Mouse (Mus musculus) intestine, postnatal 0 days (tissue): Measurements from ENCODE around the gene Ubac1. TPM values are rescaled to one million over a fixed set of nuclear protein-coding genes. Genes with fewer than 3 reads are reported as not detected.

Experiments
- ATAC-seq: fragments of 200-750 bp; cut with Nextera tagmentation; 2 replicates; pipeline ENCODE4 v1.8.0; 2017; ENCODE audit warnings: mild to moderate bottlenecking, moderate TSS enrichment, moderate library complexity
- H3K27ac ChIP-seq: fragments of 300-500 bp; sonication (generic); 2 replicates; pipeline ENCODE4 v1.5.1; 2014; ENCODE audit warnings: mild to moderate bottlenecking, low read depth, low read length, moderate library complexity
- H3K27me3 ChIP-seq: fragments of 300-500 bp; sonication (generic); replicated peaks from 2 replicates; pipeline ENCODE4 v1.6.1; 2014; ENCODE audit warnings: low read length, mixed read lengths; ENCODE audit not compliant: control insufficient read depth, insufficient read depth
- H3K36me3 ChIP-seq: fragments of 300-500 bp; sonication (generic); 2 replicates; pipeline ENCODE4 v1.6.1; 2014; ENCODE audit warnings: mild to moderate bottlenecking, moderate library complexity; ENCODE audit not compliant: control insufficient read depth, insufficient read depth
- H3K4me1 ChIP-seq: fragments of 300-500 bp; sonication (generic); replicated peaks from 2 replicates; pipeline ENCODE4 v1.6.1; 2014; ENCODE audit warnings: antibody characterized with exemption, low read length, mixed read lengths; ENCODE audit not compliant: control insufficient read depth, insufficient read depth
- H3K4me2 ChIP-seq: fragments of 300-500 bp; sonication (generic); replicated peaks from 2 replicates; pipeline ENCODE4 v1.6.1; 2014; ENCODE audit warnings: low read depth, mild to moderate bottlenecking, moderate library complexity
- H3K4me3 ChIP-seq: fragments of 300-500 bp; sonication (generic); 2 replicates; pipeline ENCODE4 v1.5.1; 2014; ENCODE audit warnings: low read depth, low read length
- H3K9ac ChIP-seq: fragments of 300-500 bp; sonication (generic); 2 replicates; pipeline ENCODE4 v1.6.1; 2014; ENCODE audit warnings: mild to moderate bottlenecking, low read depth, low read length
- H3K9me3 ChIP-seq: fragments of 300-500 bp; sonication (generic); 2 replicates; pipeline ENCODE4 v1.6.1; 2016; ENCODE audit warnings: mixed run types; ENCODE audit not compliant: control insufficient read depth
- CTCF ChIP-seq: sonication (generic); IDR thresholded peaks from 2 replicates; pipeline ENCODE4 v1.5.1; 2016; ENCODE audit warnings: low read depth, mild to moderate bottlenecking, control low read depth, antibody characterized with exemption, moderate library complexity
- WGBS: fragments of 180-500 bp; shearing (Covaris S2); extraction: QIAGEN DNeasy Blood & Tissue Kit; methylation state at CpG from one replicate; pipeline ENCODE4 v1.1.7; 2014; 5-methylcytosine and 5-hydroxymethylcytosine counted together
- polyA plus RNA-seq: library from polyadenylated mRNA; unstranded; fragments of >200 nt; fragmentation: Nextera tagmentation; extraction: Ambion mirVana; gene quantifications from 2 replicates; pipeline ENCODE4 v1.2.1, GENCODE M21; 2015

The Ubac1 gene
- polyA plus RNA-seq, 1 experiment from 2014 or later: 45.8 TPM

GRCm38 (mm10) chr2:25983159-25983907, 38.2 kb downstream of the Ubac1 start, which contains the start of gene Camsap1:
Gene Camsap1 (minus strand): TSS chr2:25983282.
- no peaks in the 10 kb centered on the region for H3K9me3 ChIP-seq
- peak within 1 kb of the TSS; percentile 97 for H3K4me2 ChIP-seq
- H3K36me3 ChIP-seq: no peaks in the 10 kb centered on the region
- no peak for TF ChIP-seq CTCF
- H3K27me3 ChIP-seq: no peaks in the 10 kb centered on the region
- peak within 1 kb of the TSS; percentile 77 for H3K27ac ChIP-seq
- 0 out of 2 replicates have a peak, but pooled peaks cover 6% of the 10 kb centered on the region for H3K4me1 ChIP-seq
- H3K9ac ChIP-seq: peak within 1 kb of the TSS; percentile 83
- peak; percentile 100 for ATAC-seq
- WGBS: under 1% methylated on average over 40 of the region's 64 CpGs
- peak within 1 kb of the TSS; percentile 82 for H3K4me3 ChIP-seq

GRCm38 (mm10) chr2:25982426-25983091, 39.0 kb downstream of the Ubac1 start:
- TF ChIP-seq CTCF: no peak
- no peak; the same call in 1 of the 2 replicates for ATAC-seq
- peak overlapping the region; percentile 82 for H3K4me3 ChIP-seq
- under 1% methylated on average over 74 of the region's 76 CpGs for WGBS
- peak overlapping the region; percentile 83 for H3K9ac ChIP-seq
- H3K4me2 ChIP-seq: peak overlapping the region; percentile 97
- H3K27ac ChIP-seq: peak overlapping the region; percentile 77
- H3K27me3 ChIP-seq: no peaks in the 10 kb centered on the region
- H3K9me3 ChIP-seq: no peaks in the 10 kb centered on the region
- no peaks in the 10 kb centered on the region for H3K36me3 ChIP-seq
- 0 out of 2 replicates have a peak, but pooled peaks cover 6% of the 10 kb centered on the region for H3K4me1 ChIP-seq

- 0 out of 2 replicates have a peak, but pooled peaks cover 6% of the 10 kb centered on the region for H3K4me1 ChIP-seq
- TF ChIP-seq CTCF: no peak
- no peaks in the 10 kb centered on the region for H3K27me3 ChIP-seq
- peak overlapping the region; percentile 97 for H3K4me2 ChIP-seq
- no peaks in the 10 kb centered on the region for H3K9me3 ChIP-seq
- H3K27ac ChIP-seq: no peak overlapping the region
- ATAC-seq: no peak
- no peaks in the 10 kb centered on the region for H3K36me3 ChIP-seq
- WGBS: 2% methylated on average over 16 of the region's 16 CpGs
- H3K4me3 ChIP-seq: peak overlapping the region; percentile 82
- H3K9ac ChIP-seq: peak overlapping the region; percentile 83
These were observed 39.5 kb downstream of the Ubac1 start for GRCm38 (mm10) chr2:25982052-25982425.

DNA sequence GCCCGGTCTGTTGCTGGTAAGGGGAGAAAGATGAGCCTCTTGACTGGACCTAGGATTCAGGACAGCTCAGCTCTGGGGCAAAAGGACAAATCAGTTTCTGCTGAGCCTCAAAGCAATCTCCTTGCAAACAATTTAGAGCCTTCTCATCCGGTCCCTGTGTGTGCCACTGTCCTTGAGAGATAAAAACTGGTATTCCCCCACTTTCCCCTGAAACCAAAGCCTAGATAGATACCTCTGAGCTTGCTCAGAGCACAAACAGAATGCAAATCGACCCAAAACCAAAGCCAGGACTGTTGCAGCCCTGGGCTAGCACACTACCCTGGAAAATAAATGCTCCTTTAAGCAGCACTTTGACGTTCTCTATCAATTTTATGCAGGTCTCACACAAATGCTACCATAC, 42.5 kb downstream of the Ubac1 start:
- H3K9ac ChIP-seq: no peak overlapping the region
- H3K36me3 ChIP-seq: no peaks in the 10 kb centered on the region
- H3K27me3 ChIP-seq: no peaks in the 10 kb centered on the region
- no peak for ATAC-seq
- 68% methylated on average over 4 of the region's 4 CpGs for WGBS
- no peak overlapping the region for H3K4me3 ChIP-seq
- H3K4me1 ChIP-seq: 0 out of 2 replicates have a peak, but pooled peaks cover 6% of the 10 kb centered on the region
- no peak overlapping the region for H3K4me2 ChIP-seq
- no peak overlapping the region for H3K27ac ChIP-seq
- no peak for TF ChIP-seq CTCF
- no peaks in the 10 kb centered on the region for H3K9me3 ChIP-seq

GRCm38 (mm10) chr2:25977587-25978239, 43.8 kb downstream of the Ubac1 start:
- Histone ChIP-seq H3K4me1 (0 out of 2 replicates have a peak, but pooled peaks cover 6% of the 10 kb centered on the region), H3K4me2 (no peak overlapping the region), H3K27me3 (no peaks in the 10 kb centered on the region), H3K4me3 (no peak overlapping the region), H3K36me3 (no peaks in the 10 kb centered on the region), H3K9ac (no peak overlapping the region), H3K9me3 (no peaks in the 10 kb centered on the region), H3K27ac (no peak overlapping the region)
- ATAC-seq: no peak
- no peak for TF ChIP-seq CTCF
- 58% methylated on average over 7 of the region's 7 CpGs for WGBS
